Mouse (Mus musculus): ENCODE measurements at regions not wholly inside any gene's neighbourhood (a gene's known extent, or its start where the extent isn't known, plus 50 kb on each side); places are given as distances from the start of the nearest gene placed in this dataset.

DNA sequence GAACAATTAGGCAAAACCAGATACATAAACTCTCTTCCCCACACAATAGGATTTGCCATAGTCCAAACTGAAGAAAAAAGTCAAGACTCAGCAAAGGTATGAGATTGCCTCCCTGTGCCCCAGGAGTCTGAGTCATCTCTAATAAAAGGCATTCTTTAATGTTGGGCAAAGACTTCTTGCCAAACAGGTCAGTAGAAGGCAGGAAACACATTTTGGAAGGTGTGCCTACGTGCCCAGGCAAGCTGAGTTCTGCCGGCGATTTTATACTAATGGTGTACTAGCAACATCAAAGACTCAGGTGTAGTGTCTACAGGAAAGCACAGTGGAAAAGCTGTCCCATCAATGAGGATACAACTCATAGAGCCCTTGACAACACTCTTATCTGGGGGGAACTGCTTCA lies 112.5 kb upstream of the Cnot2 start:
- TF ChIP-seq POLR2A (IDR thresholded peaks at IDR 0.05; ENCODE audit: insufficient read depth, low read depth, low read length) (no peak), CTCF (IDR thresholded peaks at IDR 0.05) (no peak), EP300 (IDR thresholded peaks at IDR 0.05; ENCODE audit: insufficient read depth, low read depth, low read length) (no peak)

Measured in heart, adult 2 months (tissue).